ENCODE assay signal across 7 mouse cellular contexts in genomic region chr4:123686368-123687024, GRCm38 (mm10). TPM values are rescaled to one million over a fixed set of nuclear protein-coding genes. Genes with fewer than 3 reads are reported as not detected.
DNase-seq lines count a peak whose midpoint lies in the region; ATAC-seq and TF ChIP-seq lines count a peak whose summit lies in the region.

No protein-coding gene starts in this region.

- under 1% methylated on average over 53 of the region's 56 CpGs for WGBS in lung, embryonic 14.5 days
- WGBS in embryonic facial prominence, embryonic 14.5 days, result 2% methylated on average over 24 of the region's 56 CpGs
- WGBS in hindbrain, embryonic 15.5 days, result 1% methylated on average over 36 of the region's 56 CpGs
- under 1% methylated on average over 47 of the region's 56 CpGs for WGBS in midbrain, embryonic 13.5 days

- peak overlapping the region; percentile 100 for H3K4me2 ChIP-seq in lung, embryonic 14.5 days
- peak overlapping the region; percentile 100 for H3K4me2 ChIP-seq in embryonic facial prominence, embryonic 14.5 days (ENCODE audit: low read depth, low read length)
- H3K4me2 ChIP-seq in hindbrain, embryonic 15.5 days, result peak overlapping the region; percentile 95
- H3K4me2 ChIP-seq in midbrain, embryonic 13.5 days (replicated peaks), result peak overlapping the region; percentile 91

- no peaks in the 10 kb centered on the region for H3K36me3 ChIP-seq in lung, embryonic 14.5 days (ENCODE audit: insufficient read depth)
- H3K36me3 ChIP-seq in embryonic facial prominence, embryonic 14.5 days (ENCODE audit: control insufficient read depth, insufficient read depth, low read length), result 0 out of 2 replicates have a peak, but pooled peaks cover 10% of the 10 kb centered on the region
- peaks cover 11% of the 10 kb centered on the region for H3K36me3 ChIP-seq in hindbrain, embryonic 15.5 days
- H3K36me3 ChIP-seq in midbrain, embryonic 13.5 days, result peaks cover 22% of the 10 kb centered on the region

- ATAC-seq in lung, embryonic 14.5 days (ENCODE audit: insufficient read depth), result peak; percentile 38
- peak; percentile 28; the same call in 1 of the 2 replicates for ATAC-seq in embryonic facial prominence, embryonic 14.5 days (ENCODE audit: low read depth)
- peak; percentile 64 for ATAC-seq in hindbrain, embryonic 15.5 days (ENCODE audit: low FRiP score, low read depth)
- ATAC-seq in midbrain, embryonic 13.5 days, result peak; percentile 75

- H3K4me1 ChIP-seq in lung, embryonic 14.5 days (ENCODE audit: insufficient read depth), result no peaks in the 10 kb centered on the region
- H3K4me1 ChIP-seq in embryonic facial prominence, embryonic 14.5 days (ENCODE audit: control insufficient read depth, insufficient read depth, low read length), result peaks cover 3% of the 10 kb centered on the region; the same call in 1 of the 2 replicates
- peaks cover 40% of the 10 kb centered on the region for H3K4me1 ChIP-seq in hindbrain, embryonic 15.5 days (replicated peaks)
- H3K4me1 ChIP-seq in midbrain, embryonic 13.5 days (replicated peaks), result peaks cover 31% of the 10 kb centered on the region

- TF ChIP-seq CTCF in lung, embryonic 14.5 days (IDR thresholded peaks at IDR 0.05; ENCODE audit: low read depth), result no peak
- no peak for TF ChIP-seq CTCF in brain, embryonic 14.5 days (IDR thresholded peaks at IDR 0.05; ENCODE audit: borderline replicate concordance, extremely low read depth, insufficient read depth, insufficient read length)

- no peak overlapping the region for H3K27ac ChIP-seq in lung, embryonic 14.5 days (ENCODE audit: low read depth)
- H3K27ac ChIP-seq in embryonic facial prominence, embryonic 14.5 days (replicated peaks; ENCODE audit: low read depth, low read length), result no peak overlapping the region; the same call in 1 of the 2 replicates
- peak overlapping the region; percentile 98 for H3K27ac ChIP-seq in hindbrain, embryonic 15.5 days (replicated peaks)
- peak overlapping the region; percentile 92 for H3K27ac ChIP-seq in midbrain, embryonic 13.5 days

- 0 out of 2 replicates have a peak, but pooled peaks have one; percentile 32 for TF ChIP-seq POLR2A in brain, embryonic 14.5 days (IDR thresholded peaks at IDR 0.05; ENCODE audit: borderline replicate concordance, extremely low read depth, insufficient read depth, insufficient read length, poor library complexity, severe bottlenecking)

- peaks cover 20% of the 10 kb centered on the region for H3K27me3 ChIP-seq in lung, embryonic 14.5 days (ENCODE audit: insufficient read depth, low read length)
- H3K27me3 ChIP-seq in embryonic facial prominence, embryonic 14.5 days (replicated peaks; ENCODE audit: control insufficient read depth, insufficient read depth, low read length), result peaks cover 12% of the 10 kb centered on the region; the same call in 1 of the 2 replicates
- no peaks in the 10 kb centered on the region for H3K27me3 ChIP-seq in hindbrain, embryonic 15.5 days
- peaks cover 4% of the 10 kb centered on the region; the same call in 1 of the 2 replicates for H3K27me3 ChIP-seq in midbrain, embryonic 13.5 days

- peak overlapping the region; percentile 64 for H3K9ac ChIP-seq in lung, embryonic 14.5 days
- H3K9ac ChIP-seq in embryonic facial prominence, embryonic 14.5 days (ENCODE audit: low read depth, low read length), result peak overlapping the region; percentile 77
- peak overlapping the region; percentile 98 for H3K9ac ChIP-seq in hindbrain, embryonic 15.5 days
- H3K9ac ChIP-seq in midbrain, embryonic 13.5 days (replicated peaks), result peak overlapping the region; percentile 97

- no peaks in the 10 kb centered on the region for H3K9me3 ChIP-seq in lung, embryonic 14.5 days (ENCODE audit: low read depth, low read length)
- H3K9me3 ChIP-seq in embryonic facial prominence, embryonic 14.5 days (ENCODE audit: control insufficient read depth, low read length), result no peaks in the 10 kb centered on the region
- H3K9me3 ChIP-seq in hindbrain, embryonic 15.5 days, result no peaks in the 10 kb centered on the region
- H3K9me3 ChIP-seq in midbrain, embryonic 13.5 days, result no peaks in the 10 kb centered on the region

- H3K4me3 ChIP-seq in lung, embryonic 14.5 days (ENCODE audit: low read depth, low read length), result peak overlapping the region; percentile 72
- peak overlapping the region; percentile 84 for H3K4me3 ChIP-seq in embryonic facial prominence, embryonic 14.5 days (ENCODE audit: low read depth, low read length)
- H3K4me3 ChIP-seq in hindbrain, embryonic 15.5 days, result peak overlapping the region; percentile 97
- peak overlapping the region; percentile 90 for H3K4me3 ChIP-seq in midbrain, embryonic 13.5 days (replicated peaks)

- DNase-seq in lung, embryonic 14.5 days, result no peak
- DNase-seq in lung, postnatal 10 days, result no peak
- peak; percentile 61 for DNase-seq in brain, embryonic 14.5 days (ENCODE audit: low read depth)
- no peak for DNase-seq in embryonic facial prominence, embryonic 14.5 days (ENCODE audit: low spot score)
- DNase-seq in layer of hippocampus, adult 9-10 months (ENCODE audit: low spot score), result no peak

RNA-seq across cellular contexts. Expression of gene Macf1, which starts 2.3 kb away (rescaled TPM):
- 103 and 107 TPM in 2 replicates for polyA plus RNA-seq in lung, embryonic 14.5 days (2014; fragmentation: Nextera tagmentation; extraction: Ambion mirVana)
- polyA plus RNA-seq in brain, embryonic 14.5 days (2012; rRNA removed), result 130 and 183 TPM in 2 replicates
- polyA plus RNA-seq in embryonic facial prominence, embryonic 14.5 days (2014; fragmentation: Nextera tagmentation; extraction: Ambion mirVana), result 70.5 and 80.5 TPM in 2 replicates
- polyA plus RNA-seq in hindbrain, embryonic 15.5 days (2015; fragmentation: Nextera tagmentation; extraction: Ambion mirVana), result 69.2 and 71.9 TPM in 2 replicates
- polyA plus RNA-seq in midbrain, embryonic 13.5 days (2015; fragmentation: Nextera tagmentation; extraction: Ambion mirVana), result 74.9 and 75.4 TPM in 2 replicates

RNA-seq across cellular contexts. Expression of gene Ndufs5, which starts 31.5 kb away (rescaled TPM):
- polyA plus RNA-seq in lung, embryonic 14.5 days (2014; fragmentation: Nextera tagmentation; extraction: Ambion mirVana), result 313 TPM in 2 replicates
- 229 and 240 TPM in 2 replicates for polyA plus RNA-seq in brain, embryonic 14.5 days (2012; rRNA removed)
- polyA plus RNA-seq in embryonic facial prominence, embryonic 14.5 days (2014; fragmentation: Nextera tagmentation; extraction: Ambion mirVana), result 367 and 408 TPM in 2 replicates
- 457 and 489 TPM in 2 replicates for polyA plus RNA-seq in hindbrain, embryonic 15.5 days (2015; fragmentation: Nextera tagmentation; extraction: Ambion mirVana)
- polyA plus RNA-seq in midbrain, embryonic 13.5 days (2015; fragmentation: Nextera tagmentation; extraction: Ambion mirVana), result 394 TPM in 2 replicates

Comparison
In these comparisons a context has a peak if more than half of its experiments do, and no peak if none do; other contexts are left out.
1. H3K27ac ChIP-seq: peak in hindbrain, embryonic 15.5 days (single experiment) and midbrain, embryonic 13.5 days (single experiment); none in lung, embryonic 14.5 days (single experiment) and embryonic facial prominence, embryonic 14.5 days (single experiment).
2. Peak in every context shown above with its lines, with median percentiles within 50 percentile points of each other: ATAC-seq, H3K4me2 ChIP-seq, H3K4me3 ChIP-seq and H3K9ac ChIP-seq.